Mouse (Mus musculus): Measurements from ENCODE around the gene Pltp.

GRCm38 (mm10) chr2:164829090-164829489 lies 28.4 kb downstream of the Pltp start:
- TF ChIP-seq CTCF (IDR thresholded peaks at IDR 0.05; ENCODE audit: extremely low read depth, insufficient read depth, insufficient read length, insufficient replicate concordance): no peak
- TF ChIP-seq POLR2A (IDR thresholded peaks at IDR 0.05; ENCODE audit: low read depth, low read length): no peak

Measured in spleen, adult 2 months (tissue).